Mouse (Mus musculus) heart, adult 2 months (tissue): Measurements from ENCODE around the gene Cdk2ap2. TPM values are rescaled to one million over a fixed set of nuclear protein-coding genes. Genes with fewer than 3 reads are reported as not detected.

Experiments
- DNase-seq, 2 experiments: peaks; one replicate each; pipeline ENCODE4 v3.0.0; 2021
- H3K27ac ChIP-seq: fragments of 200-600 bp; 2 replicates; pipeline ENCODE4 v1.8.1; 2022
- H3K27me3 ChIP-seq: fragments of 200-500 bp; 2 replicates; pipeline ENCODE4 v1.6.1; 2012; ENCODE audit warnings: mild to moderate bottlenecking, low read length, inconsistent platforms, mixed read lengths; ENCODE audit not compliant: control insufficient read depth, insufficient read depth
- H3K36me3 ChIP-seq: fragments of 200-500 bp; 2 replicates; pipeline ENCODE4 v1.6.1; 2012; ENCODE audit warnings: low read length, inconsistent platforms; ENCODE audit not compliant: control insufficient read depth, insufficient read depth
- H3K4me1 ChIP-seq: fragments of 200-500 bp; 2 replicates; pipeline ENCODE4 v1.6.1; 2011; ENCODE audit warnings: low read length; ENCODE audit not compliant: control insufficient read depth, insufficient read depth
- H3K4me3 ChIP-seq: fragments of 200-600 bp; 2 replicates; pipeline ENCODE4 v1.8.1; 2022
- H3K79me2 ChIP-seq: fragments of 200-500 bp; replicated peaks from 2 replicates; pipeline ENCODE4 v1.6.1; 2012; ENCODE audit warnings: mild to moderate bottlenecking, inconsistent platforms, low read length, moderate library complexity, mixed read lengths; ENCODE audit not compliant: control insufficient read depth, insufficient read depth
- H3K9ac ChIP-seq: fragments of 200-500 bp; 2 replicates; pipeline ENCODE4 v1.6.1; 2012; ENCODE audit warnings: low read depth, mild to moderate bottlenecking, control low read depth, inconsistent platforms, low read length, mixed read lengths
- CTCF ChIP-seq: fragments of 200-600 bp; IDR thresholded peaks from 2 replicates; pipeline ENCODE4 v1.8.1; 2022; ENCODE audit warnings: antibody characterized with exemption, mild to moderate bottlenecking, moderate library complexity
- EP300 ChIP-seq: fragments of 200-500 bp; IDR thresholded peaks from 2 replicates; pipeline ENCODE4 v1.6.1; 2011; ENCODE audit warnings: low read depth, low read length, control low read depth; ENCODE audit not compliant: insufficient read depth
- POLR2A ChIP-seq: fragments of 200-500 bp; IDR thresholded peaks from 2 replicates; pipeline ENCODE4 v1.6.1; 2011; ENCODE audit warnings: mild to moderate bottlenecking, low read depth, low read length, control low read depth; ENCODE audit not compliant: insufficient read depth
- whole genome bisulfite sequencing: fragments of 180-500 bp; shearing (Covaris S2); methylation state at CpG from one replicate; pipeline ENCODE4 v1.1.7; 2018; 5-methylcytosine and 5-hydroxymethylcytosine counted together
- intact Hi-C: fragments of 180-260 bp; cut with DNase I; formaldehyde crosslinking; loops from one replicate; pipeline ENCODE4 v1.15.1; 2025
- polyA plus RNA-seq: library from polyadenylated mRNA; depleted of rRNA; stranded (reverse); fragments of >200 nt; gene quantifications from 2 replicates; pipeline ENCODE4 v1.2.3, GENCODE M21; 2012; rRNA removed
- total RNA-seq, 2 experiments: library from RNA; stranded (reverse); gene quantifications; 2 replicates each; pipeline ENCODE4 v1.2.3; 2021

Cdk2ap2 gene
- total and polyA plus RNA-seq, 3 experiments, result 39.9 to 85.3 (median 43.2) TPM

GRCm38 (mm10) chr19:4148491-4148806 lies 51.5 kb downstream of the Cdk2ap2 start, which contains the start of gene Coro1b:
TSS of gene Coro1b (plus strand) at chr19:4148619.
- Histone ChIP-seq H3K27ac (peak within 1 kb of the TSS; percentile 97), H3K4me3 (peak within 1 kb of the TSS; percentile 75), H3K27me3 (no peaks in the 10 kb centered on the region), H3K9ac (peak within 1 kb of the TSS; percentile 91), H3K36me3 (no peaks in the 10 kb centered on the region), H3K4me1 (peaks cover 10% of the 10 kb centered on the region), H3K79me2 (no peaks in the 10 kb centered on the region)
- intact Hi-C loops, result loop anchor here (2.0 kb wide), 1 partner anchor 14 kb away; the partner anchor contains the start of gene Rps6kb2
- TF ChIP-seq EP300 (0 out of 2 replicates have a peak, but pooled peaks have one; percentile 48), CTCF (no peak), POLR2A (peak; percentile 82; the same call in 1 of the 2 replicates)
- peak; percentile 98 to 100 for DNase-seq
- under 1% methylated on average over 33 of the region's 33 CpGs for WGBS

Other genes starting within 250 kb of the Cdk2ap2 start
Only the 30 nearest of the 34 such genes appear.
- gene Ndufs8, start 184.4 kb upstream of the Cdk2ap2 start, total RNA-seq, result 100 to 1,000 TPM; 438 to 511 TPM
- 761 and 809 TPM in 2 replicates for gene Ndufs8, start 184.4 kb upstream of the Cdk2ap2 start, polyA plus RNA-seq
- 1 to 10 TPM; 1.6 to 1.7 TPM for gene Aldh3b1, start 167.4 kb upstream of the Cdk2ap2 start, total RNA-seq
- gene Aldh3b1, start 167.4 kb upstream of the Cdk2ap2 start, polyA plus RNA-seq, result 3.1 and 4.8 TPM in 2 replicates
- 10 to 100 TPM; 17.5 to 18.3 TPM for gene Unc93b1, start 162.0 kb upstream of the Cdk2ap2 start, total RNA-seq
- gene Unc93b1, start 162.0 kb upstream of the Cdk2ap2 start, polyA plus RNA-seq, result 38.1 and 45.5 TPM in 2 replicates
- gene Aldh3b3, start 138.5 kb upstream of the Cdk2ap2 start, total RNA-seq, result under 1 TPM; 0.39 to 0.61 TPM
- 2.8 and 5.4 TPM in 2 replicates for gene Aldh3b3, start 138.5 kb upstream of the Cdk2ap2 start, polyA plus RNA-seq
- under 1 TPM; 0.18 to 0.26 TPM for gene Aldh3b2, start 124.9 kb upstream of the Cdk2ap2 start, total RNA-seq
- gene Aldh3b2, start 124.9 kb upstream of the Cdk2ap2 start, polyA plus RNA-seq, result 0.91 and 1.6 TPM in 2 replicates
- 10 to 100 TPM; 21.5 to 28.0 TPM for gene Acy3, start 110.6 kb upstream of the Cdk2ap2 start, total RNA-seq
- 68.7 and 89.9 TPM in 2 replicates for gene Acy3, start 110.6 kb upstream of the Cdk2ap2 start, polyA plus RNA-seq
- gene Tbx10, start 104.4 kb upstream of the Cdk2ap2 start, total RNA-seq, result not detected
- gene Tbx10, start 104.4 kb upstream of the Cdk2ap2 start, polyA plus RNA-seq, result 0.14 TPM in 1 of 2 replicates, not detected in the other
- gene Nudt8, start 96.6 kb upstream of the Cdk2ap2 start, total RNA-seq, result 100 to 1,000 TPM; 136 to 149 TPM
- 46.4 and 61.9 TPM in 2 replicates for gene Nudt8, start 96.6 kb upstream of the Cdk2ap2 start, polyA plus RNA-seq
- 1 to 10 TPM; 1.0 to 1.7 TPM for gene Gm49405, start 96.6 kb upstream of the Cdk2ap2 start, total RNA-seq
- 11.0 TPM in 2 replicates for gene Gm49405, start 96.6 kb upstream of the Cdk2ap2 start, polyA plus RNA-seq
- gene Doc2g, start 93.9 kb upstream of the Cdk2ap2 start, total RNA-seq, result 100 to 1,000 TPM; 193 to 236 TPM
- 432 and 597 TPM in 2 replicates for gene Doc2g, start 93.9 kb upstream of the Cdk2ap2 start, polyA plus RNA-seq
- 1,000 to 10,000 TPM; 1,031 to 1,231 TPM for gene Ndufv1, start 84.4 kb upstream of the Cdk2ap2 start, total RNA-seq
- gene Ndufv1, start 84.4 kb upstream of the Cdk2ap2 start, polyA plus RNA-seq, result 1,078 and 1,145 TPM in 2 replicates
- gene Gstp1, start 59.2 kb upstream of the Cdk2ap2 start, total RNA-seq, result 100 to 1,000 TPM; 356 to 371 TPM
- 480 and 490 TPM in 2 replicates for gene Gstp1, start 59.2 kb upstream of the Cdk2ap2 start, polyA plus RNA-seq
- 100 to 1,000 TPM; 121 to 137 TPM for gene Gstp2, start 51.2 kb upstream of the Cdk2ap2 start, total RNA-seq
- 38.3 and 58.2 TPM in 2 replicates for gene Gstp2, start 51.2 kb upstream of the Cdk2ap2 start, polyA plus RNA-seq
- gene Gstp3, start 37.6 kb upstream of the Cdk2ap2 start, total RNA-seq, result not detected
- gene Gstp3, start 37.6 kb upstream of the Cdk2ap2 start, polyA plus RNA-seq, result 1.1 TPM in 1 of 2 replicates, not detected in the other
- not detected for gene Cabp2, start 15.6 kb upstream of the Cdk2ap2 start, total RNA-seq
- not detected in 2 replicates for gene Cabp2, start 15.6 kb upstream of the Cdk2ap2 start, polyA plus RNA-seq
- 10 to 100 TPM; 18.1 to 19.9 TPM for gene Pitpnm1, start 2.8 kb downstream of the Cdk2ap2 start, total RNA-seq
- gene Pitpnm1, start 2.8 kb downstream of the Cdk2ap2 start, polyA plus RNA-seq, result 43.6 and 49.9 TPM in 2 replicates
- gene Aip, start 28.7 kb downstream of the Cdk2ap2 start, total RNA-seq, result 10 to 100 TPM; 55.1 to 60.6 TPM
- 69.4 and 82.1 TPM in 2 replicates for gene Aip, start 28.7 kb downstream of the Cdk2ap2 start, polyA plus RNA-seq
- gene Gpr152, start 42.6 kb downstream of the Cdk2ap2 start, total RNA-seq, result under 1 TPM in 1 of 2 experiments, not detected in 1; 0.05 TPM
- 0.12 TPM in 2 replicates for gene Gpr152, start 42.6 kb downstream of the Cdk2ap2 start, polyA plus RNA-seq
- gene Cabp4, start 46.9 kb downstream of the Cdk2ap2 start, total RNA-seq, result not detected
- 0.21 TPM in 1 of 2 replicates, not detected in the other for gene Cabp4, start 46.9 kb downstream of the Cdk2ap2 start, polyA plus RNA-seq
- 10 to 100 TPM; 43.9 to 45.1 TPM for gene Coro1b, start 51.4 kb downstream of the Cdk2ap2 start, total RNA-seq
- gene Coro1b, start 51.4 kb downstream of the Cdk2ap2 start, polyA plus RNA-seq, result 83.3 and 95.0 TPM in 2 replicates
- gene Ptprcap, start 56.4 kb downstream of the Cdk2ap2 start, total RNA-seq, result 1 to 10 TPM; 1.1 to 1.7 TPM
- gene Ptprcap, start 56.4 kb downstream of the Cdk2ap2 start, polyA plus RNA-seq, result 2.2 and 6.4 TPM in 2 replicates
- gene Rps6kb2, start 66.2 kb downstream of the Cdk2ap2 start, total RNA-seq, result 10 to 100 TPM; 14.7 to 18.2 TPM
- gene Rps6kb2, start 66.2 kb downstream of the Cdk2ap2 start, polyA plus RNA-seq, result 29.5 and 32.9 TPM in 2 replicates
- gene Carns1, start 78.3 kb downstream of the Cdk2ap2 start, total RNA-seq, result 10 to 100 TPM; 24.4 to 27.0 TPM
- gene Carns1, start 78.3 kb downstream of the Cdk2ap2 start, polyA plus RNA-seq, result 78.0 and 79.1 TPM in 2 replicates
- gene Tbc1d10c, start 94.1 kb downstream of the Cdk2ap2 start, total RNA-seq, result 10 to 100 TPM; 12.4 to 14.4 TPM
- 13.7 and 15.8 TPM in 2 replicates for gene Tbc1d10c, start 94.1 kb downstream of the Cdk2ap2 start, polyA plus RNA-seq
- 100 to 1,000 TPM; 272 to 313 TPM for gene Ppp1ca, start 94.9 kb downstream of the Cdk2ap2 start, total RNA-seq
- 406 and 497 TPM in 2 replicates for gene Ppp1ca, start 94.9 kb downstream of the Cdk2ap2 start, polyA plus RNA-seq
- gene Rad9a, start 104.5 kb downstream of the Cdk2ap2 start, total RNA-seq, result 1 to 10 TPM; 4.1 to 4.4 TPM
- gene Rad9a, start 104.5 kb downstream of the Cdk2ap2 start, polyA plus RNA-seq, result 13.5 and 13.9 TPM in 2 replicates
- 1 to 10 TPM in 1 of 2 experiments, under 1 TPM in 1; 0.55 to 1.0 TPM for gene Clcf1, start 117.1 kb downstream of the Cdk2ap2 start, total RNA-seq
- 2.8 and 5.4 TPM in 2 replicates for gene Clcf1, start 117.1 kb downstream of the Cdk2ap2 start, polyA plus RNA-seq
- not detected for gene AC109138.7, start 117.2 kb downstream of the Cdk2ap2 start, total RNA-seq
- 15.3 TPM in 1 of 2 replicates, not detected in the other for gene AC109138.7, start 117.2 kb downstream of the Cdk2ap2 start, polyA plus RNA-seq
- 10 to 100 TPM in 1 of 2 experiments, 1 to 10 TPM in 1; 9.2 to 12.0 TPM for gene Pold4, start 134.7 kb downstream of the Cdk2ap2 start, total RNA-seq
- 36.9 and 48.1 TPM in 2 replicates for gene Pold4, start 134.7 kb downstream of the Cdk2ap2 start, polyA plus RNA-seq
- 1 to 10 TPM; 6.7 to 7.3 TPM for gene Ssh3, start 172.0 kb downstream of the Cdk2ap2 start, total RNA-seq
- 13.7 and 15.9 TPM in 2 replicates for gene Ssh3, start 172.0 kb downstream of the Cdk2ap2 start, polyA plus RNA-seq